Mouse (Mus musculus) bone marrow, adult 2 months (tissue): ENCODE data around the gene Atp5g1. TPM values are rescaled to one million over a fixed set of nuclear protein-coding genes. Genes with fewer than 3 reads are reported as not detected.

Source experiments
- H3K27ac ChIP-seq: fragments of 200-500 bp; 2 replicates; pipeline ENCODE4 v1.5.1; 2012; ENCODE audit warnings: low read depth, mild to moderate bottlenecking, control low read depth, inconsistent platforms, low read length; ENCODE audit not compliant: control insufficient read depth, poor library complexity, insufficient read depth
- H3K4me1 ChIP-seq: fragments of 200-500 bp; 2 replicates; pipeline ENCODE4 v1.6.1; 2011; ENCODE audit warnings: low read length; ENCODE audit not compliant: control insufficient read depth, insufficient read depth
- H3K4me3 ChIP-seq: fragments of 200-500 bp; replicated peaks from 2 replicates; pipeline ENCODE3; 2011; ENCODE audit warnings: mild to moderate bottlenecking, low read depth, low read length, control low read depth; ENCODE audit not compliant: control insufficient read depth
- CTCF ChIP-seq: fragments of 200-500 bp; IDR thresholded peaks from 2 replicates; pipeline ENCODE4 v1.5.1; 2011; ENCODE audit warnings: low read length, control low read depth; ENCODE audit not compliant: control insufficient read depth, insufficient read depth
- POLR2A ChIP-seq: fragments of 200-500 bp; IDR thresholded peaks from 2 replicates; pipeline ENCODE4 v1.6.1; 2011; ENCODE audit warnings: low read depth, mild to moderate bottlenecking, control low read depth, low read length, borderline replicate concordance; ENCODE audit not compliant: control insufficient read depth
- WGBS: fragments of 180-500 bp; shearing (Covaris S2); methylation state at CpG from one replicate; pipeline ENCODE4 v1.1.7; 2018; 5-methylcytosine and 5-hydroxymethylcytosine counted together
- polyA plus RNA-seq: library from polyadenylated mRNA; stranded (reverse); fragments of >200 nt; gene quantifications from 2 replicates; pipeline ENCODE4 v1.2.4, GENCODE M21; 2011; ENCODE audit warnings: low replicate concordance; ENCODE audit not compliant: missing spikeins, insufficient read depth, insufficient read length

The Atp5g1 gene
- polyA plus RNA-seq, 1 experiment, result 117 TPM

GRCm38 (mm10) chr11:96044803-96045567, 30.5 kb downstream of the Atp5g1 start:
- WGBS, result 86% methylated on average over 11 of the region's 11 CpGs
- Histone ChIP-seq H3K4me3 (no peak overlapping the region), H3K4me1 (no peaks in the 10 kb centered on the region; the same call in 1 of the 2 replicates), H3K27ac (no peak overlapping the region)
- TF ChIP-seq POLR2A, result no peak
- TF ChIP-seq CTCF, result no peak

- WGBS, result 50% methylated on average over 1 of the region's 1 CpGs
- no peak overlapping the region for H3K27ac ChIP-seq
- peaks cover 3% of the 10 kb centered on the region for H3K4me1 ChIP-seq
- H3K4me3 ChIP-seq, result no peak overlapping the region
- TF ChIP-seq CTCF (no peak), POLR2A (no peak)
Observed at GRCm38 (mm10) chr11:96038560-96038959, 36.9 kb downstream of the Atp5g1 start.

- no peak overlapping the region for H3K4me3 ChIP-seq
- TF ChIP-seq POLR2A (no peak), CTCF (no peak)
- peaks cover 3% of the 10 kb centered on the region for H3K4me1 ChIP-seq
- 74% methylated on average over 5 of the region's 5 CpGs for WGBS
- H3K27ac ChIP-seq, result no peak overlapping the region
Observed at GRCm38 (mm10) chr11:96037499-96037898, 38.0 kb downstream of the Atp5g1 start.

- Histone ChIP-seq H3K27ac (no peak overlapping the region), H3K4me1 (peaks cover 3% of the 10 kb centered on the region), H3K4me3 (peak overlapping the region; percentile 97)
- TF ChIP-seq POLR2A, result no peak
- TF ChIP-seq CTCF, result no peak
- 9% methylated on average over 6 of the region's 6 CpGs for WGBS
Observed at GRCm38 (mm10) chr11:96035133-96035532, 40.3 kb downstream of the Atp5g1 start.

- H3K4me1 ChIP-seq, result peaks cover 3% of the 10 kb centered on the region
Observed at GRCm38 (mm10) chr11:96034596-96035052, 40.8 kb downstream of the Atp5g1 start, which contains the start of gene Snf8. TSS of gene Snf8 (plus strand) at chr11:96034885.

GRCm38 (mm10) chr11:96034116-96034515, 41.4 kb downstream of the Atp5g1 start:
- TF ChIP-seq CTCF (no peak), POLR2A (no peak)
- no peak overlapping the region for H3K27ac ChIP-seq

More at GRCm38 (mm10) chr11:96034596-96035052, 40.8 kb downstream of the Atp5g1 start, which contains the start of gene Snf8:
- Histone ChIP-seq H3K4me3 (peak within 1 kb of the TSS; percentile 97), H3K27ac (0 out of 2 replicates have a peak within 1 kb of the TSS, but pooled peaks have one; percentile 8)
- TF ChIP-seq CTCF, result no peak
- TF ChIP-seq POLR2A, result peak; percentile 61; the same call in 1 of the 2 replicates
- 1% methylated on average over 29 of the region's 29 CpGs for WGBS

GRCm38 (mm10) chr11:96033264-96033663, 42.2 kb downstream of the Atp5g1 start:
- TF ChIP-seq POLR2A, result no peak
- TF ChIP-seq CTCF, result no peak
- WGBS, result 95% methylated on average over 3 of the region's 3 CpGs
- Histone ChIP-seq H3K27ac (no peak overlapping the region), H3K4me1 (peaks cover 3% of the 10 kb centered on the region), H3K4me3 (no peak overlapping the region)

More at GRCm38 (mm10) chr11:96034116-96034515, 41.4 kb downstream of the Atp5g1 start:
- 50% methylated on average over 8 of the region's 8 CpGs for WGBS
- no peak overlapping the region for H3K4me3 ChIP-seq
- peaks cover 3% of the 10 kb centered on the region for H3K4me1 ChIP-seq

GRCm38 (mm10) chr11:96031701-96032100, 43.8 kb downstream of the Atp5g1 start:
- H3K27ac ChIP-seq, result no peak overlapping the region

More at GRCm38 (mm10) chr11:96031701-96032100, 43.8 kb downstream of the Atp5g1 start:
- WGBS, result 83% methylated on average over 2 of the region's 2 CpGs
- TF ChIP-seq POLR2A (no peak), CTCF (no peak)
- Histone ChIP-seq H3K4me3 (no peak overlapping the region), H3K4me1 (peaks cover 3% of the 10 kb centered on the region)
